Mouse (Mus musculus): ENCODE results near the gene Cd7. TPM values are rescaled to one million over a fixed set of nuclear protein-coding genes. Genes with fewer than 3 reads are reported as not detected.

Gene Cd7
- polyA plus RNA-seq, 2 experiments, result 0.37 to 0.56 TPM

GRCm38 (mm10) chr11:121042480-121042879, 3.3 kb upstream of the Cd7 start:
- H3K4me1 ChIP-seq (replicated peaks; ENCODE audit: control insufficient read depth in 2 of 2, insufficient read depth in 2 of 2, low read length in 1 of 2), result 0 out of 4 replicates have a peak, but pooled peaks cover 0 to 1% of the 10 kb centered on the region in 2 experiments
- no peaks in the 10 kb centered on the region for H3K9me3 ChIP-seq (ENCODE audit: control insufficient read depth, low read length)
- no peak overlapping the region for H3K4me2 ChIP-seq (ENCODE audit: low read depth)
- DNase-seq (ENCODE audit: low read depth in 3 of 3, low spot score in 3 of 3) (no peak), ATAC-seq (ENCODE audit: insufficient read depth) (no peak)
- no peaks in the 10 kb centered on the region for H3K27me3 ChIP-seq (ENCODE audit: control insufficient read depth, insufficient read depth, low read length)
- no peak overlapping the region for H3K4me3 ChIP-seq (ENCODE audit: insufficient read depth in 1 of 2, low read depth in 2 of 2, low read length in 2 of 2)
- H3K27ac ChIP-seq, result no peak overlapping the region
- H3K9ac ChIP-seq (replicated peaks), result no peak overlapping the region
- WGBS (ENCODE audit: insufficient replicate concordance), result 53% methylated on average over 4 of the region's 4 CpGs
- H3K36me3 ChIP-seq (replicated peaks; ENCODE audit: control insufficient read depth, insufficient read depth, low read depth), result no peaks in the 10 kb centered on the region
- TF ChIP-seq CTCF (IDR thresholded peaks at IDR 0.05; ENCODE audit: low read depth) (no peak), EP300 (IDR thresholded peaks at IDR 0.05; ENCODE audit: low read depth) (no peak)

- WGBS (ENCODE audit: insufficient replicate concordance), result 48% methylated on average over 4 of the region's 4 CpGs
- Histone ChIP-seq H3K9me3 (ENCODE audit: control insufficient read depth, low read length) (no peaks in the 10 kb centered on the region), H3K9ac (replicated peaks) (no peak overlapping the region), H3K4me1 (replicated peaks; ENCODE audit: control insufficient read depth in 2 of 2, insufficient read depth in 2 of 2, low read length in 1 of 2) (0 out of 4 replicates have a peak, but pooled peaks cover 0 to 1% of the 10 kb centered on the region in 2 experiments), H3K27me3 (ENCODE audit: control insufficient read depth, insufficient read depth, low read length) (no peaks in the 10 kb centered on the region), H3K4me3 (ENCODE audit: insufficient read depth in 1 of 2, low read depth in 2 of 2, low read length in 2 of 2) (no peak overlapping the region), H3K36me3 (replicated peaks; ENCODE audit: control insufficient read depth, insufficient read depth, low read depth) (no peaks in the 10 kb centered on the region), H3K4me2 (ENCODE audit: low read depth) (no peak overlapping the region), H3K27ac (no peak overlapping the region)
- no peak for TF ChIP-seq EP300 (IDR thresholded peaks at IDR 0.05; ENCODE audit: low read depth)
- no peak for TF ChIP-seq CTCF (IDR thresholded peaks at IDR 0.05; ENCODE audit: low read depth)
- DNase-seq (ENCODE audit: low read depth in 3 of 3, low spot score in 3 of 3), result no peak
- no peak for ATAC-seq (ENCODE audit: insufficient read depth)
Measured at GRCm38 (mm10) chr11:121041636-121042035, 2.4 kb upstream of the Cd7 start.

GRCm38 (mm10) chr11:121041212-121041611, 2.0 kb upstream of the Cd7 start:
- Histone ChIP-seq H3K27me3 (ENCODE audit: control insufficient read depth, insufficient read depth, low read length) (no peaks in the 10 kb centered on the region), H3K36me3 (replicated peaks; ENCODE audit: control insufficient read depth, insufficient read depth, low read depth) (no peaks in the 10 kb centered on the region), H3K4me3 (ENCODE audit: insufficient read depth in 1 of 2, low read depth in 2 of 2, low read length in 2 of 2) (no peak overlapping the region), H3K9me3 (ENCODE audit: control insufficient read depth, low read length) (no peaks in the 10 kb centered on the region), H3K27ac (no peak overlapping the region), H3K4me1 (replicated peaks; ENCODE audit: control insufficient read depth in 2 of 2, insufficient read depth in 2 of 2, low read length in 1 of 2) (0 out of 4 replicates have a peak, but pooled peaks cover 0 to 1% of the 10 kb centered on the region in 2 experiments), H3K4me2 (ENCODE audit: low read depth) (no peak overlapping the region), H3K9ac (replicated peaks) (no peak overlapping the region)
- peak; percentile 45 to 56 (median 47) for DNase-seq (ENCODE audit: low read depth in 3 of 3, low spot score in 3 of 3)
- ATAC-seq (ENCODE audit: insufficient read depth), result peak; percentile 55; the same call in 1 of the 2 replicates
- 2% methylated on average over 4 of the region's 4 CpGs for WGBS (ENCODE audit: insufficient replicate concordance)
- TF ChIP-seq EP300 (IDR thresholded peaks at IDR 0.05; ENCODE audit: low read depth) (no peak), CTCF (IDR thresholded peaks at IDR 0.05; ENCODE audit: low read depth) (peak; percentile 87)

GRCm38 (mm10) chr11:121038366-121039240, 615 bp downstream of the Cd7 start:
- no peak overlapping the region for H3K4me2 ChIP-seq (ENCODE audit: low read depth)
- H3K27ac ChIP-seq, result no peak overlapping the region
- H3K36me3 ChIP-seq (replicated peaks; ENCODE audit: control insufficient read depth, insufficient read depth, low read depth), result no peaks in the 10 kb centered on the region
- no peaks in the 10 kb centered on the region for H3K27me3 ChIP-seq (ENCODE audit: control insufficient read depth, insufficient read depth, low read length)
- H3K9me3 ChIP-seq (ENCODE audit: control insufficient read depth, low read length), result no peaks in the 10 kb centered on the region
- TF ChIP-seq CTCF (IDR thresholded peaks at IDR 0.05; ENCODE audit: low read depth), result no peak
- TF ChIP-seq EP300 (IDR thresholded peaks at IDR 0.05; ENCODE audit: low read depth), result no peak
- WGBS (ENCODE audit: insufficient replicate concordance), result 64% methylated on average over 11 of the region's 11 CpGs
- H3K4me3 ChIP-seq (ENCODE audit: insufficient read depth in 1 of 2, low read depth in 2 of 2, low read length in 2 of 2), result no peak overlapping the region
- DNase-seq (ENCODE audit: low read depth in 3 of 3, low spot score in 3 of 3), result no peak
- H3K9ac ChIP-seq (replicated peaks), result no peak overlapping the region
- no peaks in the 10 kb centered on the region for H3K4me1 ChIP-seq (replicated peaks; ENCODE audit: control insufficient read depth in 2 of 2, insufficient read depth in 2 of 2, low read length in 1 of 2)
- ATAC-seq (ENCODE audit: insufficient read depth), result no peak

- H3K4me1 ChIP-seq (replicated peaks; ENCODE audit: control insufficient read depth in 2 of 2, insufficient read depth in 2 of 2, low read length in 1 of 2), result no peaks in the 10 kb centered on the region
- TF ChIP-seq EP300 (IDR thresholded peaks at IDR 0.05; ENCODE audit: low read depth) (no peak), CTCF (IDR thresholded peaks at IDR 0.05; ENCODE audit: low read depth) (no peak)
- H3K36me3 ChIP-seq (replicated peaks; ENCODE audit: control insufficient read depth, insufficient read depth, low read depth), result no peaks in the 10 kb centered on the region
- H3K9ac ChIP-seq (replicated peaks), result no peak overlapping the region
- no peaks in the 10 kb centered on the region for H3K9me3 ChIP-seq (ENCODE audit: control insufficient read depth, low read length)
- ATAC-seq (ENCODE audit: insufficient read depth) (no peak), DNase-seq (ENCODE audit: low read depth in 3 of 3, low spot score in 3 of 3) (no peak)
- H3K4me3 ChIP-seq (ENCODE audit: insufficient read depth in 1 of 2, low read depth in 2 of 2, low read length in 2 of 2), result no peak overlapping the region
- H3K27me3 ChIP-seq (ENCODE audit: control insufficient read depth, insufficient read depth, low read length), result no peaks in the 10 kb centered on the region; the same call in 1 of the 2 replicates
- 28% methylated on average over 5 of the region's 5 CpGs for WGBS (ENCODE audit: insufficient replicate concordance)
- H3K4me2 ChIP-seq (ENCODE audit: low read depth), result no peak overlapping the region
- no peak overlapping the region for H3K27ac ChIP-seq
Measured at GRCm38 (mm10) chr11:121033118-121033517, 6.1 kb downstream of the Cd7 start.

All from liver, embryonic 14.5 days (tissue).